Mouse (Mus musculus): Measurements from ENCODE around the gene Tas2r135. TPM values are rescaled to one million over a fixed set of nuclear protein-coding genes. Genes with fewer than 3 reads are reported as not detected.

Tas2r135 gene
- total RNA-seq, 2 experiments from 2014 or later = 0.39 TPM; not detected in 1

DNA sequence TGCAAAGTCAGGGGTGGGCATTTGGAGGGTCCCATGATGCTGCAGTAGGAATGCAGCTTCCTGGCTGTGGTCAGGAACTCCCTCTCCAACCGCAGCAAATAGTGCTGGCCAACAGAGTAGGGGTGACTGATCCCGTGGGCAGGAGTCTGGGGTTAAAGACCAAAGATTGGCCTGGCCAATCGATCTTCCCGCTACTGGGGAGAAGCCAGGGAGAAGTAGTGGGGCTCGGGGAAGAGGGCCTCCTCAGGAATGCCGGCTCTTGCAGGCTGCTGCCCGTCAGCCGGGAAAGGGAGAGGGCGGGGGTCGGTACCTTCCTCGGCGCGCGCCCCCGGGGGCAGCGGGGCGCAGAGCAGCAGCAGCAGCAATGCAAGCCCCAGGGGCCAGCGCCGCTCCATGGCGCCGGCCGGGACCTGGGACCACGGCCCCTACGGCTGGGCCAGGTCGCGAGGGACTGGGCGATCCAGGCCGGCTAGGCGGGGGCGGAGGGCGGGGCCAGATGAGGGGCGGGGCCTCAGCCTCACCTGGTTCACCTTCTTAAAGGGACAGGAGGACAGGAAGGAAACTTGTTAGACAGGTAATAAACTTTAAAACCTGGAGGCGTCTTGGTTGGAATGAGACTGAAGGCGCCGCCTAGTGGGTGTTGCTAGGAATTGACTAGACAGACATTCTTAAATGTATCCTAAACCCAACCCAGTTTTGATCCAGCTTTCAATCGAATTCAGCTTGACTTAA, 32.3 kb upstream of the Tas2r135 start, which contains the start of gene Epha1:
Gene Epha1 (minus strand): TSS at position 453 of the 732 bp plus-strand sequence.
- intact Hi-C loops (cut with DNase I) = loop anchor here (5.0 kb wide), 1 partner anchor 106 kb away; no protein-coding TSS in a partner anchor
- peak; percentile 70 to 75 for DNase-seq

DNA sequence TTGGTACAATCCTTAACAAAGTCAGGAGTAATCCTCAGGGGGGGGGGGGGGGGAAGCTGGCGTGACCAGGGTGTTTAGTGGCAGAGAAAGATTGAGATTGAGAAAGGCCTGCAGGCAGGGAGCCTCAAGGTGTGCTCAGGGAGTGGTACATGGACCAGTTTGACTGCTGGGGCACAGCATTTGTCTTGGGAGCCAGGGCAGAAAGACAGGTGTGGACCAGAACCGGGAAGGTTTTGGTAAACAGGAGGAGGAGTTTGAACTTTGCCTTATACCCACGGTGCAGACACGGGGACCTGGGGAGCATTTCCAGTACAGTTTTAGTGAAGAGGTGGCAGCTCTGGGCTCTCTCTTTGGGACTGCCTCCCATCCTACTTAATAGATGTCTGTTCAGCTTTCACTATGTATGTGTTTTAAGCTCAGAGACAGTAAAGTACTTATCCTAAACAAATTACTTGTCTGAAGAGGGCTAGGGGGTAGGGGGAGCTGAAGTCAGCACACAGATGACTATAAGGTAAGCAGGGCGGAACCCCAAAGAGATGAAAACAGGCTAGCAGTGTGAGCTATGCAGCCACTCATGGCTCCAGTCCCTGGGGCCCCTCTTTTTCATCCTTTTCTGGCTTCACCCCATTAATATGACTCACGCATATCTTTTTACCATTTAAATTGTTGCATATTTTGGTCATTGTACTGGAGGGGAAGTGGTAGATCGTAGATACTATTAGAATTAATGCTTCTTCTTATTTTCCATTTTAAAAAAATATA, 31.4 kb upstream of the Tas2r135 start:
- intact Hi-C loops (cut with DNase I) = loop anchor here (2.0 to 5.0 kb wide), 2 partner anchors 23 to 107 kb away; no protein-coding TSS in a partner anchor
- no peak for DNase-seq

DNA sequence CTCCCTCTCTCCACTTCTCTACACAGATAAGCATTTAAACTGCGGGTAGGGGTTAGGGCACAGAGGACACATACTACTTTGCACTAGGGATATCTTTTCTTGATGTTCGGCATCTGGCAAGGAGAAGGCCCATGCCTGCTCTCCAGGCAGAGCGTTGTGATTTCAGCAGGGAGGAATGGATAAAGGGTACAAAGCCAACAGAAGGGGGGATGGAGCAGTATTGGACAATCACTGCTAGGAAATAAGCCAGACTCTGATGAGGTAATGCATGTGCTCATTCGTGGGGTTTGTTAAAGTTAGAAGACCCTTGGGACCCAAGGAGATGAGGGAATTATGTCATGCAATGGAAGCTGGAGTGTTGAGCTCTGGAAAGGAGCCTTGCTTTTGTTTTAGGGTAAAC, 30.5 kb upstream of the Tas2r135 start:
- DNase-seq = peak; percentile 25 to 53
- intact Hi-C loops (cut with DNase I) = loop anchor here (2.0 to 5.0 kb wide), 3 partner anchors 24 to 107 kb away; partner anchors contain the start of gene Tas2r126

DNA sequence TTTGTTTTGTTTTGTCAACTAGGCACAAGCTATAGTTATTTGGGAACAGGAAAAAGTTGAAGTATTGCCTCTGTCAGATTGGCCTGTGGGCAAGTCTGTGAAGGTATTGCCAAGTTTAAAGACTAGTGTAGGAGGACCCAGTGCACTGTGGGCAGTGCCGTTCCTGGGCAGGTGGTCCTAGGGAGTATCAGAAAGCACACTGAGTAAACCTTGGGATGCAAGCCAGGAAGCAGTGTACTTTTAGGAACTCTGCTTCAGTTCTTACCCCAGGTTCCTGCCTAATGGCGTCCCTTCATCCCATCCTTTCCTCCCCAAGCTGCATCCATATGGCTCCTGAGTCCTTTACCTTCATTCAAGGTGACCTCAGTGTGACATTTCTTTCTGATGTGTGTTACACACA, 30.1 kb upstream of the Tas2r135 start:
- peak in 1 of 2 experiments; percentile 7 for DNase-seq
- intact Hi-C loops (cut with DNase I) = loop anchor here (2.0 to 5.0 kb wide), 2 partner anchors 24 to 57 kb away; partner anchors contain the start of gene Tas2r126

DNA sequence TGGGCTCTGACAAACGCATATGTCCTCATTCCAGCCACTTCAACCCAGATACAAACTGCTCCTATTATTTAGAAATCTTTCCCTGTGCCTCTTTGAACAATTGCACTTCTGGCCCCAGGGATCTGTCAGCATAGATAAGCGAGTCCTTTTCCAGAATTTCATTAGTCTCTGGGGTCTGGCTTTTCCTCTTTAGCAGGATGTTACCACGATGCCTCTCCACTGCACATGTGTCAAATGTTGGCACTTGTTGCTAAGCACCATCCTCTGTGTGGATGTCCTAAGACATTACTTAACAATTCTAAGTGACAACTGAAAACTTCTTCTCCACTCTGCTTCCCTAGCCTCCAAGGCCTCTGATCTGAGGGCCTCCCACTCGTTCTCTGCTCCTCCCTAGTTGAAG, 29.2 kb upstream of the Tas2r135 start:
- no peak for DNase-seq
- intact Hi-C loops (cut with DNase I) = loop anchor here (5.0 kb wide), 1 partner anchor 56 kb away; the partner anchor contains the start of gene Tas2r126

DNA sequence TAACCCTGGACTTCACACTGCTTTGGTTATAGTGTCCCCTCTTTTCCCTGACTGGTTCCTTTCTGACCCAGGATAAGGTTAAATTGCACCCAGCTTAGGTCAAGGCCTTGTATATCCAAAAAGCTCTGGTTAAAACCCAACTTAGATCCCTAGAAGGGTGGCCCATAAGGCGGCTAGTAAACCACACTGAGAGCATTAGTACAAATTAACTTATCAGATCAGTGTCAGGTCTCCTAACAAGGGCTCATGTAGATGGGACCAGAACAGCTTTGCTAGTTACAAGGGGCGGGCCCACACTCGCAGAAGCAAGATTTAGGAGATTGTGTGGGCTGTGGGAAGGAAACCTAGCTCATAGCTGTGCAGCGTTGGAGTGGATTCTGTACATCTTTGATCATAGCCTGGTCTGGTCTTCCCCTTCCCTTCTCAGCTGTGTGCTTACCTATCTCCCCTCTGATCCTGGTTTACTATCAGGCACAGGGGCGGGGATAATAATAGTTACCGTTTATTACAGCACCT, 28.7 kb upstream of the Tas2r135 start:
- intact Hi-C loops (cut with DNase I) = loop anchor here (5.0 kb wide), 1 partner anchor 56 kb away; the partner anchor contains the start of gene Tas2r126
- no peak for DNase-seq

DNA sequence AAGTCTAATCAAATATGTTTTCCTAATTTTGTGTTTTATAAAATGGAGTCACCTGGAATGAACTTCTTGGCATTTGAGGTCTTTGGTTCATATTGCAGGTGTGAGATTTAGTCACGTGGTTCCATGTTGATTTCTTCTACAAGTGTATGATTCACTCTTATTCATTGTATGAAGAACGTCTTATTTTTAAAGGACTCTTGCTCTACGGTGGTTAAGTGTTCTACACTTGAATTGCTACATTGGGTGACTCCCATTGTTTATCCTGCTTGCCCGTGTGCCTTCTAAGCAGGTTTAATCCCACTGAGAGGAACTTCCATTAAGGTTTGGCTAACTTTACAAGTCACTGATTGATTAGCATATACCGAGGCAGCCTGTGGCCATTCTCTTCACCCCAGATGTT, 28.0 kb upstream of the Tas2r135 start:
- intact Hi-C loops (cut with DNase I) = loop anchor here (5.0 kb wide), 1 partner anchor 55 kb away; the partner anchor contains the start of gene Tas2r126
- no peak for DNase-seq

DNA sequence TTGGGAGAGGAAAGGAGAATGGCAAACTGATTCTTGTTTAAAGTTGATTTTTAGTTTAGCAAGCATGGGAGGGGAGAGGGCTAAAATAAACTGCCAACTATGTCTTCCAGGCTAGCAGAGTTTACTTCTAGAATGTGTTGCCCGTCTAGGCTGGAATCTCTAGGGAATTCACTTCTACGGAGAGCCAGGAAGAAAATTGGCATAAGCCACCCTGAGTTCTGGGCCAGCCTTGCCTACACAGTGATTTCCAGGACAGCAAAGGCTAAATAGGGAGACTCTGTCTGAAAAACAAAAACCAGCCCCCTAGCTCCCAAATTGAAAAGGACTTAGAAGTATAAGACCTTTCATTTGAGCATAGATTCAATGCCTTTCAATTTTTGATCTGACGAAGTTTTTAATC, 25.7 kb upstream of the Tas2r135 start:
- DNase-seq = no peak
- intact Hi-C loops (cut with DNase I) = loop anchor here (2.0 to 5.0 kb wide), 2 partner anchors 53 to 203 kb away; partner anchors contain the start of gene Tas2r126

DNA sequence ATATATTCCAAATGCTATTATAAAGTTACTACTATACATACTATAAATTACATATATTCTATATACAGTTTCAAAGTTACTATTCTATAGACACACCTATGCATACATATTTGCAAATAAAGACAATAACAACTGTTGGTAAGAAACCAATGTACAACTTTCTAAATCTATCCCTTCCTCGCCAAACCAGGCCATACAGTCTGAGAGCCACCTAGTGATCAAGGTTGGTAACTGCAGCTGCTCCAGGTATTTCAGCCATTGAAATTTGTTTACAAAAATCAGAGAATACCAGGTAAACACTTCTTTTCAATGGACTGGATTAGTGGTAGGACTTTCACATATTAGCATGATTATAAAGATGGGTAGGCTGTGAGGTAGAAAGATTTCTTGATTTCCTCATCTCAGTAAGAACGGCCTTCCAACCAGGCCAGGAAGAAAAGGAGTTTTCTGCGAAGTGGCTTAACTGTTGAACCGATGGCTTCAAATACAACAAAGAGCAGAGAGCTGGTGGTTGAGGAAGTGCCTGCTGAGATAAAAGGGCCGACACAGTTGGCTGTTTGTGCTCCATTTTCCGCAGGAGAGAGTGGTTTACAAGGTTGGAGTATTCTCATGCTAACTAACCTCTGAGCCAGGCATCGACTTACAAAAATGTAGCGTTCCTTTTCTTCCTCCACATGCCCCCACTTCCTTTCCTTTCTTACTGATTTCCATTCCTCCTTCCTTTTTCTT, 24.7 kb upstream of the Tas2r135 start:
- intact Hi-C loops (cut with DNase I) = loop anchor here (5.0 to 10.0 kb wide), 2 partner anchors 46 to 167 kb away; partner anchors contain the start of gene Olfr455

DNA sequence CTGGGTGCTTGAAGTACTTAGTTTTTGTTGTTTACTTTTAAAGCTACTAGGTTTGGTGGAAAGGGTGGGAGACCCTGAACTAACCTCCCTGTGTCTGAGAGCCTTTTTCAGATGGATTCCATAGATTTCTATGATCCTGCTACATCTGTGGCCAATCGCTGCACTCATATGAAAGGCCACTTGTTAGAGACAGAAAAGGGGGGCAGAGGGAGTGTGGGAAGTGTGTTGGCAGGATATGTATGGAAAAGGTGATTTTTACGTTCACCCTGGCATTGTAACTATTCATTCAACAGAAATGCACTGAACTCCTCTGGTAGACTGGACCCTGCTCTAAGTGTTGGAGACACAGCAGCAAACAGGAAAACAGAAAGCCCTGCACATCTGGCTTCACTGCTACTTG, 24.0 kb upstream of the Tas2r135 start:
- no peak for DNase-seq

More for the DNA sequence above, 24.7 kb upstream of the Tas2r135 start:
- peak; percentile 44 to 59 for DNase-seq

DNA sequence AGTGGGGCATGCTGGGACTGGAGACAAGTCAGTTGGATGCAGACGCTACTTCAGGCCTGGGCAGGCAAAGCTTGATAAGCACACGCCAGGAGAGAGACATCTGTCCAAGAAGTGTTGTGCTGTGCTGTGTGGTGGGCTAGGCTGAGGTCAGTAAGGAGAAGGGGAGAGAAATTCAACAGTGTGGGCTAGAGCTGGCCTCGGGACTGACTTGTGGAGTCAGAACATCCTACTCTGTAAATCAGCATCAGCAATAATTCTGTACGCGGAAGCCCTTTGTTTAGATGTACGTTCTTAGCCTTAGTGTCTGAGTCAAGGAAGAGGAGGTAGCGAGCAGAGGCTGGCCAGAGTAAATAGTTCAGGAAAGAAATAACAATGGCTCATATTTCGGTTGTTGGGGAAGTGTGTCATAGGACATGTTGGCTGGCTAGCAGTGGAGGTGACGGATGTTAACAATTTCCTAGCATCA, 23.3 kb upstream of the Tas2r135 start:
- intact Hi-C loops (cut with DNase I) = loop anchor here (5.0 to 10.0 kb wide), 2 partner anchors 47 to 165 kb away; partner anchors contain the start of gene Olfr455
- peak in 1 of 2 experiments; percentile 8 for DNase-seq

More for the DNA sequence above, 24.0 kb upstream of the Tas2r135 start:
- intact Hi-C loops (cut with DNase I) = loop anchor here (5.0 to 10.0 kb wide), 2 partner anchors 46 to 166 kb away; partner anchors contain the start of gene Olfr455

DNA sequence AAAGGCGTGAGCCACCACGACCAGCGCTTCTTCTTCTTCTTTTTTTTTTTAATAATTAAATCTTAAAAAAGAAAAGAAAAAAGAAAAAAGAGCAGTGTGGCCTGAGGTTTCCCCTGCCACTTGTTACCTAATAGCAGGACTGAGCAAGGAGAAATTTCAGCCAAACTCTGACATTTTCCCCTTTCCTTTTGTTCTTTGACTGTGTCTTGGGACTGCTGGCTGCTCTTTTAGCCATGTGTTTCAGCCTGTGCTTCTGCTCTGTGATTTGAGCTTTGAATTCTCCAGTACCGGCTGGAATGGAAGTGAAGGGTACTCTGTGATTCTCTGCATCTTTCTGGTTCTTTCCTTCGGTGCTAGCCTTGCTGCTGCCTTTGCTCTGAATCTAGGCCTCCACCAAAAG, 21.9 kb upstream of the Tas2r135 start:
- DNase-seq = no peak

DNA sequence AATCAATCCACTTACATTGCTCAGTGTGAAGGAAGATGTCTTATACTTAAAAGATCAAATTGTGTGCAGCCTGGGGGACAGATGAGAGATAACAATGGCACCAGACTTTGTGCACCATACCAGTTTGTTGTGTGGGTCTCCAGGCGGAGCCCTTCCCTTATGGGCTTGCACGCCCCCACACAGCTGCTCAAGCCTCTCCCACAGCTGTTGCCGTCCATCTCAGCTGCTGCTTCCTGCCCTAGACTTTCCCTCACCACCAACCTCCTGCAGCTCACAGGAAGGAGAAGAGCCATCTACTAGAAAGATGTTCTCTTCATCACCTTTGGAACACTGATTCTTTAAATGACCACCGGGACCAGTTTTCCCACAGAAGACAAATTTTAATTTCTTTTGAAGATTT, 19.6 kb upstream of the Tas2r135 start:
- DNase-seq = no peak

More for the DNA sequence above, 21.9 kb upstream of the Tas2r135 start:
- intact Hi-C loops (cut with DNase I) = loop anchor here (5.0 to 10.0 kb wide), 2 partner anchors 49 to 164 kb away; partner anchors contain the start of gene Olfr455

DNA sequence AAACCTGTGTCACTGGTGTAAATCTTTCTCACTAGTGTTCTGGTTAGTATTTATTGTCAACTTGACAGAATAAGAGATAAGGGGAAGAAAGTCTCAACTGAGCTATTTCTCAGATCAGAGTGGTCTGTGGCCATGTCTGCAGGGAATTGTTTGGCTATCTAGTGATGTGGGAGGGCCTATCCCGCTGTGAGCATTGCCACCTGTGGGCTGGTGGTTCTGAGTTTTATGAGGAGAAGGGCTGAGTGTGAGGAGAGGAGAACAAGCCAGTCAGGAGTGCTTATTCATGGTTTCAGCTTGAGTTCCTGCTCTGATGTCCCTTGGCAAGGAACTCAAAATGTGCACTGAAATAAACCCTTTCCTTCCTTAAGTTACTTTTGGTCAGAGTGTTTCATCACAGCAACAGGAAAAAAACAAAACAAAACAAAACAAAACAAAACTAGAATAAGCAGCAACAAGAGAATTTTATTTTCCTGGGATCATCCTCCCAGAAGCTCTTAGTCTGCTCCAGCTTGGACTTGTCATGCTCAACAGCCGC, 13.4 kb upstream of the Tas2r135 start:
- intact Hi-C loops (cut with DNase I) = no loop called here
- DNase-seq = no peak

More for the DNA sequence above, 19.6 kb upstream of the Tas2r135 start:
- intact Hi-C loops (cut with DNase I) = loop anchor here (10.0 kb wide), 1 partner anchor 51 kb away; no protein-coding TSS in a partner anchor

DNA sequence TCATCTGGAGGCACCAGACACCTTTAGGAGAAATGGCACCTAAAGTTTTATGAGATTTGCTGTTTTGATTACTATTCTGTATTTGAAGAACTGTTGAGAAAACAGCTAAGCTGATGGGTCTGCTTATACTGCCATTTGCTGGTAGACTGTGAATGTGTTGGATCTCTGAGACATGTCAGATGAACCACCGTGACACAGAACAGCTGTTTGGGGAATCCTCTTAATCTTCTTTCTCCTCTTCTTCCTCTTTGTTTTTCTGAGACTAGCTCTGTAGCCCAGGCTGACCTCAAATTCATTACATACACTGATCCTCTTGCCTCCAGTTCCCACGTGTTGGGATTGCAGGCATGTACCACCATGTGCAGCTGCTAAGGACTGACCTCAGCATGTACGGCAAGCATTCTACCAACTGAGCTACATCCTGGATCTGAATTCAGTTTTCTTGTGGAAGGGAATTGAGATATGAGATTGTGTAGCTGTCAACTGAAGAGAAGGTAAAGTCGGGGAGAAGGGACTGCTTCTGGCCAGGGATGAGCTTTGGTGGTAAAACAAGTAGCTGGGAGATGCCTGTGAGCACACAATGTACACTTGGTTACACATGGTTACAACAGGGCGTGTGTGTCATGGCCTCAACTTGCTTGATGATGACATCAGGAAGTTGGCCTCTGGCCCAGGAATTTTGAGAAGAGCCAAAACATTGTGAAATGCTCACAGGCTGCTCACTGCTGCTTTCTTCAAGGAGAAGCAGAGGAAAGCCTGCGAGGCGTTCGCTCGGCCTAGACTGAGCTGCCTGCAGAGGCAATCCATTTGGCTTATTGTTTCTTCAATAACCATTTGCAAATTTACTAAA, 9.0 kb upstream of the Tas2r135 start:
- DNase-seq = peak; percentile 90 to 92
- intact Hi-C loops (cut with DNase I) = no loop called here

DNA sequence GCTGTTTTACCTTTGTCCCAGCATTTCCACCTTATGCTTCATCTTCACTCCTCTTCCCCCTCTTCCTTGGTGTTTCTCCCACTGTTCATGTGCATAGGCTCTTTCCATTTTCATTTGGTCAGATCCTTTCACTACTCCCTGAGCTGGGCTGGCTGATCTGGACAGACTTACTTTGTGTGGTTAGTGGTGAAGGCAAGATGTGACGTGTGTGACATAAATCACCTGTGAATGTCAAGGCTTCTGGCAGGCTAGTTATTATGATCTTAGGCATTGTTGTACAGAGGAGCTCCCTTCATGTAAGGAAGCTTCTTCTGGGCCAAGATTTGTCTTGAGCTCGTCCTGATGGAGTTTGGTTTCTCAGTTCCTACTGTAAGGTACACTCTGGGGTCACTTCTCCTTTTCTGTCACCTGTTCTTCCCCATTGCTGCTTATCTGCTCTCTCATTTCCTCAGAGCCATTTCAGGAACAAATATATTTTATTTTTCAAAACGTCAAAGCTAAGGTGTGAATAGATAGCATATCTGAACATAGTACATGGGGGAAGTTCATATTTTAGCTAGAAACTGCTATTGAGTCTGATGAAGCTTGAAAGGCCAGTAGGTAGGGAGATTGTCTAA, 8.1 kb upstream of the Tas2r135 start:
- intact Hi-C loops (cut with DNase I) = no loop called here
- no peak for DNase-seq

DNA sequence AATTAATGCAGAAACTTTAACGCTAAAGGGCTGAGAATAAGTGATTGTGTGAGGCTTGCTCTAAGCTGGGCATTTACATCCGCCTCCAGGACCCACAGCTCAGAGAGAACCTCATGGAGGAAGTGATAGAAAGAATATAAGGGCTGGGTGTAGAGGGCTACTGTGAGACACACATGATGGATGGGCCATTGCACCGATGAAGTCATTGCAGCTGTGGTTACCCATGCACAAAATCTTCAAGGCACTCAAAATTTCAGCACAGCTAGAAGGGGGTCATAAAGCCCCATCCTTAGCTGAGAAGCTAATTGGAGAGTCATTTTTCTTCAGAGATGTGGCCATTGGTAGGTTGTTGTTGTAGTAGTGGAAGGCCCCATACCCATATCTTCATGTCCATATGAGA, 6.9 kb upstream of the Tas2r135 start:
- DNase-seq = no peak
- intact Hi-C loops (cut with DNase I) = no loop called here

DNA sequence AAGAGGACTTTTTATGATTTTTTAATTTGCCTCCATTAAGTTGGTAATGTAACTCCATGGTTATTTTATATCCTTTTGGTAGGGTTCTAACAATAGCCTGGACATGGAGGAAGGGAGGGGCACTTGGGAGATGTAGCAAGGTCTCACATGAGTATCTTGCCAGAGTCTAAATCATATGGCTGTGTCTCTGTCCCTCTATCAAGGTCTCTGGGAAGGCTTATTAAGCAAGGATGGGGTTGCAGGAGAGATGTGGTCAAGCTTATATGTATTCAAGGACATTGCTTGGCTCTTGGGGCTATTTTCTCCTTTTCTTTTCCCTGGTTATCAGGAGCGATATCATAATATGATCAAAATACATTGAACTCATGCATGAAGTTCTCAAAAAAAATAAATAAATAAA, 6.2 kb upstream of the Tas2r135 start:
- no peak for DNase-seq
- intact Hi-C loops (cut with DNase I) = no loop called here

Measured in heart, postnatal 14 days (tissue).